Mouse (Mus musculus) heart, adult 18-20 months (tissue): ENCODE results near the gene Rgl1. TPM values are rescaled to one million over a fixed set of nuclear protein-coding genes. Genes with fewer than 3 reads are reported as not detected.
A peak's percentile ranks its signal among the peaks of the same experiment; 100 is the strongest.

Experiments used
- DNase-seq, 2 experiments: peaks; one replicate each; pipeline ENCODE4 v3.0.0; 2021 to 2022; ENCODE audit warnings: mixed read lengths in 1 of 2
- total RNA-seq, 2 experiments: library from RNA; stranded (reverse); gene quantifications; 2 replicates each; pipeline ENCODE4 v1.2.3; 2021

The Rgl1 gene
- total RNA-seq, 2 experiments from 2014 or later = 23.5 to 25.8 TPM

DNA sequence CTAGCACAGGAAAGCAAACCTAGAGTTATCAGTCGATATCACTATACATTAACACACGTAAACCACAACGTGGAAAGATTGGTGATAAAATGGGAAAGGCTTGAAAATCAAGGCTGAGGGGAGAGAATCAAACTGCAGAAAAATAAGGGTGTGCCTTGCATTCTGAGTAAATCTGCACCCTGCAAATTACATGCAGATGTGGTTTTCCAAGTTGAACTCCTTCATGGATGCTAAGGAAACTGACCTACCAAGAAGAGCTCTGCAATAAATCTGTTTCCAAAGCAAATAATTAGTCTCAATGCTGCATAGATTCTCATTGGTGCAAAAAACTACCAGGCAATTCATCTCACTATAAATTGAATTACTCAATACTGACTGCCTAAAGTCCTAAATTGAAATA lies 178.7 kb downstream of the Rgl1 start:
- DNase-seq = no peak

- DNase-seq = no peak
These were observed 180.7 kb downstream of the Rgl1 start for GRCm38 (mm10) chr1:152585385-152585984.

GRCm38 (mm10) chr1:152584933-152585332 lies 181.2 kb downstream of the Rgl1 start:
- DNase-seq = no peak

DNA sequence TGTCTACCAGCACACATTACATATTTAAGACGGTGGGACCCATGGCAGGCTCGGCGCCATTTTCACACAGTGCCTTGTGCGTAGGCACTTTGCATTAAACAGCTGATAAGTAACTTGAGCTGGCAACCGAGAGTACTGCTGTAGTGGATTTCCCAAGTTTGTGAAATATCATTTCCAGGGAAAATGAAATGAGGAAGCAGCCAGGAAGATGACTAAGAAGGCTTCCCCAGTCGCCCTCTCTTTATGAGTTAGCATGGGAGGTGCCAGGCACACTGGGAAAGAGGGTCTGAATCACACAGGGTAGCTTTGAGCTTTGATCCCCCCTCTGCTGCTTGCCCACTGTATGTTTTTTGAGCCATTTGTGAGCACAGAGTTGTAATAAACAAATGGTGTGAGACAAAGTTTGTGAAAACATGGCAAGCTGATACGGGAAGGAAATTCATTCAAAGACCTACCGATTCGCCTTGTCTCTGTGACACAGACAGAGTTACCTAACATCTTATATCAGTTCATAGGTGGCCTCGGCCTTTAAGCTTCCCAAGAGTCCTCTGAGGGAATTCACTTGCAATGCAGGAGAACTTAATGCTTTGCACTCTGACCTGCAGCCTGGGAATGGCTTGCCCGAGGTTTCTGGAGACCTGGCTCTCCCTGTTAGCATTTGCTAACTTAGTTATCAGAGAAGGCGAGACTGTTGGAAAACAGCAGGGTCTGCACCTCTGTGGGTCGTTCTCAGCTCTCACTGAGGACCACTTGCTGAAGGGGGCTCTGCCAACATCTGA lies 184.8 kb downstream of the Rgl1 start:
- no peak for DNase-seq

DNA sequence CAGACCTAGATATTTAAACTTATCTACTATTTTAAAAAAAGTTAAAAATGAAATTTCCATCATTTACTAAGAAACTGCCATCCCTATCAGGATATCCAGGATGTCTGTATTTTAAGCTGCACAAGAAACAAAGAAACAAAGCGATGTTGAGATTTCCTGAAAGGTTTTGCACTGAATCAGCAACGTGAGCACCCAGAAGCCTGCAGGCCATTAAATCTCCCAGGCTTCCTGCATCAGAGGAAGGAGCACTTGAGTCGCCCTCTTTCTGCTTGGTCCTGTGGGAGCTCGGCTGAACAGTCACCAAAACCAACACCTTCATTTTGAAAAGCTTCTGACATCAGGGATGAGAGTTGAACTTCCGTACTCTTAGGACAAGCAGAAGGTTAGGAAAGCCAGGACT lies 187.2 kb downstream of the Rgl1 start:
- DNase-seq = peak in 1 of 2 experiments; percentile 63

DNA sequence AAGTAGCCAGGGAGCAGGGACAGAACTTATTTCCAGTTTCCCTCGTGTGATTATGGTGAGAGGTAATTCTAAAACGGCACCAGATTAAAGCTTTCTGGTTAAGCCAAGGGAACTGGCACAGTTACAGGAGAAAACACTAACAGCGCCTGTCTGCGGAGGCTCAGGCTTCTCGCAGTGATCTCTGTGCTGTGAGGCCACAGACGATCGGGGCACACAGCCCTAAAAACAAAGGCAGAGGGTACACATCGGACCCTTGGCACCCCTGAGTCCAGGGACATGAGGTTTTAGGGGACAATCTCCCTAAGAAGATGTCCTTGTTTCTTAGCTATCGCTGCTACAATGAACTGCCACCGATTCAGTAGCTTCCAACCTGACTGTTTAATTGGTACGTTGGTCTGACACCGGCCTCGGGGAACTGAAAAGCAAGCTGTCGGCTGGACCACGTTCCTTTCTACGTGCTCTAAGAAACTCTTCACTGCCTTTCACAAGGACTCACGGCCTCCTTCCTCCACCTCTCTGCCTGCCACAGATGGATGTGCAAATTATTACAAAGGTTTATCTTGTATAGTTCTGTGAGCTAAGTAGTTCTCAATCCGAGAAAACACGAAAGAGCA lies 187.9 kb downstream of the Rgl1 start:
- no peak for DNase-seq

GRCm38 (mm10) chr1:152576614-152577144 lies 189.5 kb downstream of the Rgl1 start:
- DNase-seq = no peak

DNA sequence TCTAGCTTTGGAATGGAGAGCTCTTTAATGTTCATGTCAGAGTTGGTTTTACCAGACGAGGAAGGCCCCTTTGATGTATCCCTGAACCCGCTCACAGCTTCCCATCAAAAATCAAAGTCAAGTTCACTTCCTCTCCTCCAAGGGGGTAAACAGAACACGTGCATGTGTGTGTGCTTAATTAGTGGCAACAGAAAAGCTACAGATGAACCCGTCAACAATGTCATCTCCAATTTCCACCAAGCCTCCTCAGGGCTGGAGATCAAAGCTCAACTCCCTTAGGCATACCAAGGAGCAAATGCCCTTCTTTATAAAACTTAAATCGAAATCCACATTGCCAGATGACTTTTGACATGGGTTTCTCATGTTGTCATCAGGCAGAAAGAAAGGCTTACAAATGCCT lies 191.1 kb downstream of the Rgl1 start:
- no peak for DNase-seq

DNA sequence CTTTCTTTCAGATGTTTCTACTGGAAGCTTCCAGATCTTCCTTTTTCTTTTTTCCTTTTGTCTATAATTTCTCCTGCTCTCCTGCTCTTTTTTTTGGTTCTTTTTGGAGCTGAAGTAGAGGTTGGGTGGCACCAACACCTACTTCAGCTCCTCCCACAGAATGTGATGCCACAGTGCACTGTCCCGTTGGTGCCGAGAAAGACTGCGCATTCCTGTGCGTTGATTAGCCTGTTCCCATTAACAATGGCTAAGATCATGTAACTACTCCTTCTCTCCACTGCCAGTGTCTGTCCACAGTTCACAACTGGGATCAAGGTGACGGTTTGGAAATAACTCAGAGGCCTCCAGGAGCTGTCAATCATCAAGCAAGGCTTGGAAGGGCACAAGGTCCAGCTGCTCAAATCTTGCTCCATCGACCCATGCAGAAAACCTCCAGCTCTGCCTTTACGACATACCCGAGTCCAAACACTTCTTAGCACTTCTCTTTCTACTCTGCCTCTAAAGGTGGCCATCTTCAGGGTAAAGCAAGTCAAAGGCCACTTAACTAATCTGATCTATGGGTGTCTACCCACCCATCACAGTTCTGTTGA lies 192.6 kb downstream of the Rgl1 start:
- DNase-seq = peak in 1 of 2 experiments; percentile 37

DNA sequence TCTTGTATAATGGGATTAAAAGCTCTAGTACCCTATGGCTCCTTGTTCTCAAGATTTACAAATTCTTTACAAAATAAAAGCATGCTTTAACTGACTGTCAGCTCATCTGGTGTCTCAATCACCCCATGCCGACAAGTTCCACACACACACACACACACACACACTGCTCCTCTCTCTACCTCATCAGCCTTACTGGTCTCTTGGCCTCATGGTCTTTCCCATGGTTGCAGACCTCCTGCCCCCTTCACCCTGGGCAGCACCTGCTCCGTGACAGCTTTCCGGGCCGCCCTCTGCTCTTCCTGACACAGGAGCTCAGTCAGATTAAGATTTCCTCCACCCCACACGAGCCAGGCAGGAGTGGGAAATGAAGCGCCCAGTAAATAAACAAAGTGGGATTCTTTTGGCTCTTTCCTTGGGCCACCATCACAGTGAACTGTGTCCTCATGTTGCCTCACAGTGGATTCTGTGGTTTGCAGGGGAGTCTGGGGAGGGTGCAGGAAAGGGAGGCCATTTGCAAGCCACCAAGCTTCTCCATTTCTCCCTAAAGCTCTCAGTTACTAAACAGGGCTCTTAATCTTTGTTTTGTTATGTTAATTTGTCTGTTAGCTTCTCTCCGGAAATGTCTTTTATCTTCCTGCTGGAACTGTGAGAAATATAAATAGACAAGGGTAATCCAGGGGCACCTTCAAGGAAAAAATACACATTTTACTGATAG lies 193.2 kb downstream of the Rgl1 start:
- peak in 1 of 2 experiments; percentile 33 for DNase-seq

DNA sequence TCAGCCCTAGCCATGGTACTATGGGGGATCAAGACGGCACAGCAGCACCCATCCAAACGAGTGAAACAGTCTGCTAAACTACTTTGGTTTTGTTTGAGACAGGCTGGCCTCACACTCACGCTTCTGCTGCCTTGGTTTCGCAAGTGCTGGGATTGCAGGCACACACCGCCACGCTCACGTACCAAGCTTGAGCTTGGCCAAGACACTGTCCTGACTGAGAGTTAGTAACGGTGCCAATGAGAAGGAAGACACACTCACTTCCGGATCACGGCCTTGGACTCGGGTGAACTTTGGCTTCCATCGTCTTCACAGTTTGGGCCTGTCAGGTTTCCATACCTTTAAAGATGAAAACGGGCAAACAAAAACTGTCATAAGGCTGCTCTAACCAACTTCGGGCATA lies 194.8 kb downstream of the Rgl1 start:
- no peak for DNase-seq

DNA sequence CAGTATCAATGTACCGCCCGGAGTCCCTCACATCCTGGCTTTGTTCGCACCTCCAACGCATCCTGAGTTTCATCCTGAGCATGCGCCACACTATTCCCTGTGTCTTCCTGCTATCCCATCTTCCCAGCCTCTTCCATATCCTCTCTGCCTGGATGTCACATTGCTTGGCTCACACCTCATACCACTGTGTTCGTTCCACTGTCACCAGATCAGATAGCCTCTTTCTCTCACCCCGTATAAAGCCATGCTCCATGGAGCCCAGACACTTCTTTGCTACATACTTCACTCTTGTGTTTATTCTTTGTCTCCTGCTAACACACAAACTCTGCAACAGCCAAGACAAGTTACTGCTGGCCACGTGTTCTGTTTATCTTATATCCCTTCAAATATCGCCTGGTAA lies 195.5 kb downstream of the Rgl1 start:
- no peak for DNase-seq

- DNase-seq = no peak
These were observed 202.9 kb downstream of the Rgl1 start for GRCm38 (mm10) chr1:152563282-152563681.

- no peak for DNase-seq
These were observed 203.3 kb downstream of the Rgl1 start for GRCm38 (mm10) chr1:152562877-152563276.

DNA sequence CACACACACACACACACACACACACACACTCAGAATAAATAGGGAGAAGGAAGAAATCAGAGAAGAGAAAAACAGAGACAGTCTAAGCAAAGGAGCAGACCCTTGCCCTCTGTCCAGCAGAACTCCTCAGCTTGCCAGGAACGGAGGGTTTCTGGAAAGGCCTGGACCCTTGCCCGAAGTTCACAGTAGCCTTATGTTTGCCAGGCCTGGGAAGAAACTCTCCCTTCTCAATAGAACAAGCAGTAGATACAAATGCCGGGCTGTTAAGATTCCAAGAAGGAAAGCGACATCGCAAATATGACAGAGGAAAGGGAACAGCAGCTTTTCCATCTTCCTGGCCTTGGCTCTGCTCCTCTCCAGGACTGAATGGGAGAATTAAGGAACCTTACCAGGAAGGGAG lies 205.7 kb downstream of the Rgl1 start:
- DNase-seq = peak in 1 of 2 experiments; percentile 44

DNA sequence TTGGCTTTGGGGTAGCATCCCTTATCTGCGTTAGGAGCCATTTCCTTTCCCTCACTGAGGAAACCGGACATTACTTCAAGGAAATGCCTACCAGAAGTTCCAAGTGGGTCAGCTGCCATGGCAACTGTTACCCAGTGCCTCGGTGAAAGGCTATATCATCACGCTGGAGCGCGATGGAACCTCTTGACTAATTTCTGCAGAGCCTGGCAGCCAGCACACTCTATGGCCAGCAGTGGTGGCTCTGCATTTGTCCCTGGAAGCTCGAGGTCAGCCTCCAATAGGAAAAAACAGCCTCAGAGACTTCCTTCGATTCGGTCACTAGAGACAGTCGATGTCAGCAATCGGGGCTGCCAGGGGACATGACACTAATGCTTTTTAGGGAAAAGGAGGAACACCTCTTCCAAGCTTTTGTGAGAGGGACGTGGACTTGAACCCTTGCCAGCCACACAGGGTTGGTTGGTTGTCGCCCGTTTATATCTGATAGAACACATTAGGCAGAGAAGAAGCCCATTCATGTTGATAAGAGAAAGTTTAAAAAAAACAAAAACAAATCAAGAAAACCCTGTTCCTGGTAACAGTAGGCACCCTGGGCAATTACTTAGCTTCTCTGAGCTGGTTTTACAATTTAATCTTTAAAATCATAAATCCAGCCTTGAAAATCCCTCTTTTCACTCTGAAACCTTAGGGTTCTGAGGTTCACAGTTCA lies 209.4 kb downstream of the Rgl1 start:
- DNase-seq = peak; percentile 77 to 83

GRCm38 (mm10) chr1:152555944-152556573 lies 210.1 kb downstream of the Rgl1 start:
- DNase-seq = peak; percentile 81 to 92

GRCm38 (mm10) chr1:152553912-152554547 lies 212.1 kb downstream of the Rgl1 start:
- peak in 1 of 2 experiments; percentile 63 for DNase-seq

DNA sequence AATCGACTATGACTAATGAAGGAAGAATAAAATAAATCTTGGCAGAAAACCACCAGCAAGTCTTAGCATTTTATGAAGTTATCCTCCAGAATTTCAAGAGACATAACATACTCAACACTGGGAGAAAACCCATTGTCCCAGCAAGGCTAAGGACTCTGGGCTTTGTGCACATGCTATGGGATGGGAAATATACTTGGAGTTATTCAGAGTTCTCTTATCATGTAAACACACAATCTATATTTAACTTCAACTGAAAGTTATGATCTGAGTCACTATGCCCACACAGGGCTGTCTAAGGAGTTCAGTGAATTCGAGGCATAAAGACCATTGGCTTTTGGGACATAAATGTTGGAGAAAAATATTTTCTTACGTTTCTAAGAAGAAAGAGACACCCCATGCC lies 215.2 kb downstream of the Rgl1 start:
- DNase-seq = no peak

DNA sequence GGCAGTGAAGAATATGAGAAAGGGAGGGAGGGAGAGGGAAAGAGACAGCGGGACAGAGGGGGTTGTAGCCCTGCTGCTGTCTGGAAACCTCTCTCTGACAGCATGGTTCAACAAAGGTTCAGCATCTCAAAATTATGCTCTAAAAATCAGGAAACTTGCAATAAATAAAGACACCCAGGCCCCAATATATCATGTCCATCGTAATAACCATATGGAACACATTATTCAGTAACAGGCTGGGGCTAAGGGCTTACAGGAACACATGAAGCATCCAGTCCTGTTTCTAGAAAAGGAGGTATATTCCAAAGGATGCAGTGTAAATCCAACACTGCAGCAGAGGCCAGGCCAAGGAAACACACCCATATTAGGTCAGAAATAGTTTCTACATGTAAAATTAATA lies 215.6 kb downstream of the Rgl1 start:
- no peak for DNase-seq
